Mouse (Mus musculus) C2C12 (cell line): ENCODE measurements around the gene Zc3h18.

Experiments
- CEBPB ChIP-seq: IDR thresholded peaks from one replicate; pipeline ENCODE4 v1.6.1; 2011; ENCODE audit warnings: low read depth, mild to moderate bottlenecking, control low read depth, moderate library complexity
- CTCF ChIP-seq: IDR thresholded peaks from one replicate; pipeline ENCODE4 v1.5.1; 2011; ENCODE audit not compliant: control insufficient read depth, insufficient read depth, insufficient read length
- FOSL1 ChIP-seq: IDR thresholded peaks from one replicate; pipeline ENCODE4 v1.8.0; 2011; ENCODE audit warnings: mild to moderate bottlenecking, low read length; ENCODE audit not compliant: poor library complexity, insufficient read depth, severe bottlenecking
- MAX ChIP-seq: IDR thresholded peaks from one replicate; pipeline ENCODE4 v1.6.1; 2011; ENCODE audit warnings: mild to moderate bottlenecking, control low read depth
- MYOD1 ChIP-seq: IDR thresholded peaks from one replicate; pipeline ENCODE4 v1.6.1; 2011; ENCODE audit warnings: low read depth; ENCODE audit not compliant: control insufficient read depth, insufficient read length
- MYOG ChIP-seq: IDR thresholded peaks from one replicate; pipeline ENCODE4 v1.6.1; 2011; ENCODE audit not compliant: control insufficient read depth, insufficient read length; ENCODE audit errors: extremely low read depth
- USF1 ChIP-seq: IDR thresholded peaks from one replicate; pipeline ENCODE4 v1.6.1; 2011; ENCODE audit warnings: low read depth, mild to moderate bottlenecking, control low read depth, moderate library complexity

- no peak for TF ChIP-seq MAX
- TF ChIP-seq CTCF, result no peak
- no peak for TF ChIP-seq USF1
- TF ChIP-seq CEBPB, result no peak
- no peak for TF ChIP-seq FOSL1
- no peak for TF ChIP-seq MYOD1
- no peak for TF ChIP-seq MYOG
Observed at GRCm38 (mm10) chr8:122375751-122376364, 551 bp upstream of the Zc3h18 start.
